Mouse (Mus musculus) megakaryocyte, adult 5-6 weeks (primary cell): Measurements from ENCODE around the gene Jtb. TPM values are rescaled to one million over a fixed set of nuclear protein-coding genes. Genes with fewer than 3 reads are reported as not detected.
"Not testable (repeated sequence)": the region's sequence is repeated elsewhere in the genome, so short reads cannot be mapped to it uniquely, and the experiment has no call there.

ENCODE experiments used
- ATAC-seq: 2 replicates; pipeline ENCODE4 v1.8.0; 2016; ENCODE audit warnings: mild to moderate bottlenecking, inconsistent platforms; ENCODE audit not compliant: poor library complexity, severe bottlenecking
- total RNA-seq, 2 experiments: library from RNA; stranded (forward) in 1 of 2; stranded (reverse) in 1 of 2; fragments of 153-499, 151-499 nt in 1 of 2; fragments of 221-1000, 200-1000 nt in 1 of 2; gene quantifications; 2 replicates each; pipeline versions ENCODE4 v1.2.3 to v1.2.4; 2015 to 2017

The Jtb gene
- total RNA-seq, 2 experiments from 2014 or later, result 37.5 to 84.5 TPM

GRCm38 (mm10) chr3:90222455-90222854, 8.9 kb upstream of the Jtb start:
- no peak for ATAC-seq

DNA sequence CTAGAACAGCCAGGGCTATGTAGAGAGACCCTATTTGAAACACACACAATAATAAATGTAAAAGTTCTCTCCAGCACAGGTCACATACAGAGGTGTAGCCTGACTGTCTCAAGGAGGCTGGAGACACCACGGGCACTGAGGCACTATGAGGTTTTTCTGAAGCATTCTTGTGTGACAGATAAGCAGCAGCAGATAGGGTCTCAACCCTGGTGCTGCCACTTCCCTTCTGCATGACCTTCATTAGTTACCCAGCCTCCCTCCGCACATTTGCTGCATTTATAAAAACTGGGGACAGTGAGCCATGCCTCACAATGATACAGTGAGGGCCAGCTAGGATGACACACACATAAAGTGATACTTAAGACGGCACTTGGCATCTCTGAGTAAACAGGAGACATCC, 8.5 kb upstream of the Jtb start:
- ATAC-seq, result no peak

GRCm38 (mm10) chr3:90224331-90224730, 7.1 kb upstream of the Jtb start:
- ATAC-seq, result no peak

DNA sequence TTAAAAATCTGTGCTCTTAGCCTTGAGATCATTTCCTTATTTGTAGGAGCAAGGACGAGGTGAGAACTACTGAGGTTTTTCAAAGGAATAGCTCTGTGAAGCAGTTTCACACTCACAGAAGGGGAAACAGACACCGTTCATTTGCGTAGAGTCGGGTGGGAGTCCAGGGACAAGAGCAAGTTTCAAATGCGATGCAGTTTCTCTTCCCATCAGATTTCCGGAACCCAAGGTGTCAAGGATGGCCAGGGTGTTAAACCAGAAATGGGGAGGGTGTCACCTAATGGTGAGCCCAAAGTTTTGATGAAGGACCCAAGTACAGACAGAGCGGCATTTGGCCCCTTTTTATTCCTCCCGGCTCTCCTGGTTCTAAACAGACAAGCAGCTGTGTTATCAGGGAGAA, 322 bp upstream of the Jtb start:
- peak; percentile 50 for ATAC-seq

DNA sequence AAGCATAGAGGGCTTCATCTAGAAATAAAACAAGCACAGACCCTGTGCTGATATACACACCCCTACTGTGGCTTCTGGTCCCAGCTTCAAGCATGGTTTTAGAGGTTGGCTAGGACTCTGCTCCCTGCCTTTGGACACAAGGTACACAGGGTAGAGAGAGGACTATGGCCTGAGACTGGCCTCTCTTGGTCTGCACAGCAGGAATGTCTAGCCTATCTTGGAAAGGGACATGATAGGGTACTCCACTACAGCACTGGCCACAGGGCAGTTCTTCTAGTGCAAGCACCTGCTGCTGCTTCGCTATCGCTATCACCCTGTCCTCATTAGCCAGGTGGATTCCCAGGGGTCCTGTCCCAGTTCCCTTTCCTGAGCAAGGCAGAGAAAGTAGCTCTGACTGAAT, 9.9 kb downstream of the Jtb start:
- ATAC-seq, result 0 out of 2 replicates have a peak, but pooled peaks have one; percentile 18

DNA sequence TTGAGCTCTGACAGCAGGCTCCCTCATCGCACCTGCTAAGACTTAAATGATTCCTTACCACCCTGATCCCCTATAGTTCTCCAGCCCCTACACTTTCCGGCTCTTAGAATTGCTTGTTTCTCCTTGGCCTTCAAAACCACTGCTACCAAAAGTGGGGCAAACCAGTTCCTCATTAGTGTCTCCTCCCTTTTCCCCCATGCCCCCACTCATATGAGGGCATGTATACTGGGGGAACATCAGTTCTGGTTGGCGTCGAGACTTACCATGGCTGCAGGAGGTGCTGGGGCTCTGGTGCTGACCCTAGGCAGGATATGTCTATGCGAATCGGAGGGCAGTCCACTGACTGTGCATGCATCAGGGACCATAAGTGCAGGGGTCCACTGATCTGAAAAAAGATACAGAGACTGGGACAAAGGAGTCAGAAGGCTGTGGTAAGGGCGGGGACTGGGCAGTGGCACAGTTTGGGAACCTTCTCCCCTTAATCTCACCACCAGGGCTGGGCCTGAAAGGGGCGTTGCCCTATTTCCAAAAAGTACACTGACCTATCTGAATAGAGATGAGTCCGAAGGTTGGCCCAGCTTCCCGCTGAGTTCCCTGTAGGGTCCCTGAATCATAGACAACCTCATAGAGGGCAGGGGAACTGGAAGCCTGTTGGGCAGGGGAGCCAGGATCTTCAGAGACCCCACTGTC, 10.4 kb downstream of the Jtb start:
- 0 out of 2 replicates have a peak, but pooled peaks have one; percentile 12 for ATAC-seq

DNA sequence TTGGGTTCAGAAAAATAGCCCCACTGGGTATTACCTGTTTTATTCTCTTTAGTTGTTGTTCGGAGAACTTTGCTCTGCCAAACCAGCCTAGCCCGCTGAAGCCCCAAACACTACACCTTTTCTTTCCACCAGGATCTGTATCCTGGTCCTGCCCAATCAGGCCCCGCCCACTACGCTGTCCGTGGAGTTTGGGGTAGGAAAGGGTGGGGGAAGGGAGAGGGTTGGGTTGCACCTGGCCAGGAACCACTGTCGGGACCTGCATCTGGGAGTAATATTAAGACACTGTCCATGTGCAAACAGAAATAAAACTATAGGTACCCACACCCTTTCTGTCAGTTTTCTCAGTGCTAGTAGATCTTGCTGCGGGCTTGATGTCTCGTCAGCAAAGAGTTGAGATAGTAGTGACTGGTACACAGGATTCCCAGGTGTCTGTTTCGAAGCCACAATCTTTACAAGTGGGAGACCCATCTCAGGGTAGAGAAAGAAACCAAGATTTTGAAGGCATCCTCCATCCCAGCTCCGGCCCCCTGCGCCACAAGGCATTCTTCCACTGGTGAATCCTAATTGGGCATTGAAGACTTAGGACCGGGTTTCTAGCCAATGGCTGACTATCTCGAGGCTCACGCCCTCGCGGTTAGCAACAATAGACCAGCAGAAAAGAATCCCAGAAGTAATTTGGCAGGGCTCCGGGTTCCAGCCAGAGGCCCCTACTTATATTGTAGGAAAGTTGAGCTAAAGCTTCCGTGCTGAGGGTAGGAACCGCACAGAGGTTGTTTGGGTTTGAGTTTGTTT, 11.8 kb downstream of the Jtb start, which contains the start of gene Creb3l4:
Gene Creb3l4, minus strand, starts transcription at position 529 of the 792 bp plus-strand sequence.
- no peak for ATAC-seq

DNA sequence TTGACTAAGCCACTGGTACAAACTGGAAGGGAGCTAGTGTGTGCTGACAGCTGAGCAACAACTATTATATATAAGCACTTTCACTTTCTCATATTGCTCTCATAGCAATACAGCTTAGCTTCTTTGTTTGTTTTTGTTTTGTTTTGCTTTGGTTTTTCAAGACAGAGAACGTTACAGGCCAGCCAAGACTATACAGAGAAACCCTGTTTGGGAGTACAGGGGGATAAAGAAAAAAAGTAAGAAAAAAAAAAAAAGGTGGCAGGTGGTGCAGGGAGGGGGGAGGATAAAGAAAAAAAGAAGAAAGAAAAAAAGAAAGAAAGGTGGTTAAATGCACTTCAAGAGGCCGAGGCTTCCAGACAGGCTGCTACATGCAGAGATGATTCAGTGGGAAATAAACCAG, 14.0 kb downstream of the Jtb start:
- ATAC-seq, result no peak

GRCm38 (mm10) chr3:90247630-90247959, 16.2 kb downstream of the Jtb start:
- no peak for ATAC-seq

GRCm38 (mm10) chr3:90247960-90248745, 16.8 kb downstream of the Jtb start, which contains the start of gene Slc39a1:
Gene Slc39a1, plus strand, starts transcription at chr3:90248172.
- ATAC-seq, result peak; percentile 96

- ATAC-seq, result peak; percentile 41
Measured at GRCm38 (mm10) chr3:90248746-90249100, 17.3 kb downstream of the Jtb start.

- no peak for ATAC-seq
Measured at GRCm38 (mm10) chr3:90250791-90251190, 19.4 kb downstream of the Jtb start.

DNA sequence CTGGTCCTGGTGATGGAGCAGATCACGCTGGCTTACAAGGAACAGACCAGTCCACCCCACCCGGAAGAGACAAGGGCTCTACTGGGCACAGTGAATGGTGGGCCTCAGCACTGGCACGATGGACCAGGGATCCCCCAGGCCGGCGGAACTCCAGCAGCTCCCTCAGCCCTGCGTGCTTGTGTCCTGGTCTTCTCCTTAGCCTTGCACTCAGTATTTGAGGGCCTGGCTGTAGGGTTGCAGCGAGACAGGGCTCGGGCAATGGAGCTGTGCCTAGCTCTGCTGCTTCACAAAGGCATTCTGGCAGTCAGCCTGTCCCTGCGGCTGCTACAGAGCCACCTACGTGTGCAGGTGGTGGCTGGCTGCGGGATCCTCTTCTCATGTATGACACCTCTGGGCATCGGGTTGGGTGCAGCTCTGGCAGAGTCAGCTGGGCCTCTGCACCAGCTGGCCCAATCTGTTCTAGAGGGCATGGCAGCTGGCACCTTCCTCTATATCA, 20.4 kb downstream of the Jtb start:
- ATAC-seq, result not testable (repeated sequence)

DNA sequence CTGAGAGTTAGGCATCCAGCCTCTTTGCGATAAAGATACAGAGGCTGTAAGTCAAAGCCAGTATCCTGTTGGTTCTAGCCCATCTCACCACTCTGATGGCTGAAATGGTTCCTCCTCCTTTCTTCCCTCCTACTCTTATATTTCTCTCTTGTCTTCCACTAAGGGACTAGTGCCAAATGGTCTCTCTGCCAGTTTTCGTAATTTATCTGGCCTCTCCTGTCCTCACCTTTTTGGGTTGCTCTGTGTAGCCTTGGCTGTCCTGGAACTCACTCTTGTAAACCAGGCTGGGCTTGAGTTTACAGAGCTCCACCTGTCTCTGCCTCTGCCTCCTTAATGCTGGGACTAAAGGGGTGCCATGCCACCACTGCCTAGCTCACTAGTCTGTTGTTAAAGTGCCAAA, 21.3 kb downstream of the Jtb start:
- ATAC-seq, result not testable (repeated sequence)

DNA sequence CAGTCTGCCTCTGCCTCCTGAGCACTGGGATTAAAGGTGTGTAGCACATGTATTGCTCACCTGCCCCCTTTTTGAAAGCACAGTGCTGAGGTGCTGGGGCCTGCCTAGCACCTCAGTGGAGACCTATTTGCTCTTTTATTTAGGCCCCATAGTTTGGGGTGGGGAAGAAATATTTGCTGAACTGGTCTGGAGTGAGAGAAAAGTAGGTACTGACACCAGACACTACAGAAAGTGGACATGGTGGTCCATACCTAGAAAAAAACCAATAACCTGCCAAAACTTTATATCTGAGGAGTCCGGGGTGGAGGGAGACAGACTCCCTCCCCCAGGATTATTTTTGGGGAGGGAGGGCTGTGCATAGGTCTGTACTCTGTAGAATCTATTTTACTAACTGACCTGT, 21.8 kb downstream of the Jtb start:
- ATAC-seq, result not testable (repeated sequence)

DNA sequence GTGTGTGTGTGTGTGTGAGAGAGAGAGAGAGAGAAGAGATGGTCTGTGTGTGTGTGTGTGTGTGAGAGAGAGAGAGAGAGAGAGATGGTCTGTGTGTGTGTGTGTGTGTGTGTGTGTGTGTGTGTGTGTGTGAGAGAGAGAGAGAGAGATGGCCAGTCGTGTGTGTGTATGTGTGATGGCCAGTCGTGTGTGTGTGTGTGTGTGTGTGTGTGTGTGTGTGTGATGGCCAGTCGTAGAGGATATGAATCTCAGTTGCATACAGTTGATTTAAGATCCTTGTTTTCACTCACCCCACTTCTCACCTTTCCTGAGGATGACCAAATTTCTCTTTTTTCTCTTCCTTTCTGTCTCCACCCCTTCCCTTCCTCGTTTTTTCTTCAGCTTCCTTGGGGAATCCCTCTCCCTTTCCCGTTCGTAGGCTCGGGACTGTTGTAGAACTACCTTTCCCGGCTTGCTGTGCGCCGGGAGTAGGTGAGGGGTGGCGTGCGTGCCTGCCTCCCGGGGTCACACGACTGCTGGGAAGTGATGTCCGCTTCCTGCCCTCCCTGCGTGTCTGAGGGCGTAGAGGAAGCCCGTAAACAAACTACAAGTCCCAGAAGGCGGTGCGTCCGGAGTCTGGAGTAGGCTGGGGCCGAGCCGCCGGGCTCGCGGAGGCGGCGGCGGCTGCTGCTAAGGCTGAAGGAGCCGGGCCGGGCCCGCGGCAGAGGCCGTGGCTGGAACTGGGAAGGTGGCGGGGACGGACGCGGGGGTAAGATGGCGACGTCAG, 22.4 kb downstream of the Jtb start, which contains the start of gene Crtc2:
Gene Crtc2, plus strand, starts transcription at position 511 of the 766 bp plus-strand sequence.
- ATAC-seq, result peak; percentile 97

GRCm38 (mm10) chr3:90254419-90255193, 23.2 kb downstream of the Jtb start:
- peak; percentile 53 for ATAC-seq

- ATAC-seq, result no peak
Measured at GRCm38 (mm10) chr3:90255194-90255565, 23.8 kb downstream of the Jtb start.

GRCm38 (mm10) chr3:90255784-90256353, 24.5 kb downstream of the Jtb start:
- no peak for ATAC-seq
